Mouse (Mus musculus) C2C12 (cell line): ENCODE results near the gene E130218I03Rik. TPM values are rescaled to one million over a fixed set of nuclear protein-coding genes. Genes with fewer than 3 reads are reported as not detected.
A peak's percentile ranks its signal among the peaks of the same experiment; 100 is the strongest.

ENCODE experiments used
- H3K27me3 ChIP-seq: one replicate; pipeline ENCODE4 v1.6.1; 2011; ENCODE audit not compliant: control insufficient read depth, insufficient read depth, insufficient read length
- H3K36me3 ChIP-seq: one replicate; pipeline ENCODE4 v1.6.1; 2011; ENCODE audit not compliant: control insufficient read depth, insufficient read depth
- H3K4me3 ChIP-seq: one replicate; pipeline ENCODE4 v1.5.1; 2011; ENCODE audit warnings: mild to moderate bottlenecking, control low read depth; ENCODE audit not compliant: poor library complexity, insufficient read depth, severe bottlenecking
- H3K79me2 ChIP-seq: one replicate; pipeline ENCODE4 v1.6.1; 2011; ENCODE audit not compliant: control insufficient read depth, insufficient read depth
- H3K79me3 ChIP-seq: one replicate; pipeline ENCODE4 v1.6.1; 2011; ENCODE audit warnings: low read depth, control low read depth
- H3ac ChIP-seq: one replicate; pipeline ENCODE3; 2011; ENCODE audit warnings: low read depth; ENCODE audit not compliant: control insufficient read depth, insufficient read length
- CEBPB ChIP-seq: IDR thresholded peaks from one replicate; pipeline ENCODE4 v1.6.1; 2011; ENCODE audit warnings: low read depth, mild to moderate bottlenecking, control low read depth, moderate library complexity
- CTCF ChIP-seq: IDR thresholded peaks from one replicate; pipeline ENCODE4 v1.5.1; 2011; ENCODE audit not compliant: control insufficient read depth, insufficient read depth, insufficient read length
- FOSL1 ChIP-seq: IDR thresholded peaks from one replicate; pipeline ENCODE4 v1.8.0; 2011; ENCODE audit warnings: mild to moderate bottlenecking, low read length; ENCODE audit not compliant: poor library complexity, insufficient read depth, severe bottlenecking
- MAX ChIP-seq: IDR thresholded peaks from one replicate; pipeline ENCODE4 v1.6.1; 2011; ENCODE audit warnings: mild to moderate bottlenecking, control low read depth
- MYOD1 ChIP-seq: IDR thresholded peaks from one replicate; pipeline ENCODE4 v1.6.1; 2011; ENCODE audit warnings: low read depth; ENCODE audit not compliant: control insufficient read depth, insufficient read length
- MYOG ChIP-seq: IDR thresholded peaks from one replicate; pipeline ENCODE4 v1.6.1; 2011; ENCODE audit not compliant: control insufficient read depth, insufficient read length; ENCODE audit errors: extremely low read depth
- USF1 ChIP-seq: IDR thresholded peaks from one replicate; pipeline ENCODE4 v1.6.1; 2011; ENCODE audit warnings: low read depth, mild to moderate bottlenecking, control low read depth, moderate library complexity
- polyA plus RNA-seq: library from polyadenylated mRNA; unstranded; fragments of >200 nt; fragmentation: generic; extraction: Trizol; gene quantifications from one replicate; pipeline ENCODE4 v1.2.1, GENCODE M21; 2012; ENCODE audit warnings: missing spikeins

E130218I03Rik gene
- polyA plus RNA-seq, 1 experiment: 0.36 TPM

- Histone ChIP-seq H3K27me3 (no peaks in the 10 kb centered on the region), H3K79me3 (no peaks in the 10 kb centered on the region), H3K79me2 (no peaks in the 10 kb centered on the region), H3ac (no peak overlapping the region), H3K36me3 (peaks cover 8% of the 10 kb centered on the region), H3K4me3 (no peak overlapping the region)
- TF ChIP-seq MYOG (no peak), MYOD1 (no peak), USF1 (no peak), CTCF (no peak), FOSL1 (no peak), MAX (no peak), CEBPB (no peak)
Measured at GRCm38 (mm10) chr4:134272731-134273416, 29.4 kb downstream of the E130218I03Rik start.

- Histone ChIP-seq H3K27me3 (no peaks in the 10 kb centered on the region), H3K79me2 (no peaks in the 10 kb centered on the region), H3K36me3 (peaks cover 15% of the 10 kb centered on the region), H3K4me3 (no peak overlapping the region), H3ac (no peak overlapping the region), H3K79me3 (no peaks in the 10 kb centered on the region)
- TF ChIP-seq MAX: no peak
- TF ChIP-seq USF1: no peak
- TF ChIP-seq MYOD1: no peak
- TF ChIP-seq MYOG: no peak
- TF ChIP-seq CEBPB: no peak
Measured at GRCm38 (mm10) chr4:134273417-134274345, 30.2 kb downstream of the E130218I03Rik start.

- H3K79me3 ChIP-seq: peaks cover 1% of the 10 kb centered on the region
- H3K79me2 ChIP-seq: peaks cover 23% of the 10 kb centered on the region
- TF ChIP-seq USF1 (no peak), FOSL1 (no peak), MYOD1 (no peak), CEBPB (no peak), MYOG (no peak), MAX (no peak), CTCF (no peak)
- no peak overlapping the region for H3ac ChIP-seq
- no peaks in the 10 kb centered on the region for H3K27me3 ChIP-seq
- H3K36me3 ChIP-seq: peaks cover 27% of the 10 kb centered on the region
- H3K4me3 ChIP-seq: no peak overlapping the region
Measured at GRCm38 (mm10) chr4:134284942-134285341, 41.5 kb downstream of the E130218I03Rik start.

GRCm38 (mm10) chr4:134286226-134287167, 43.0 kb downstream of the E130218I03Rik start:
- H3K4me3 ChIP-seq: peak overlapping the region; percentile 79
- H3K36me3 ChIP-seq: peaks cover 23% of the 10 kb centered on the region
- H3ac ChIP-seq: peak overlapping the region; percentile 94
- TF ChIP-seq FOSL1 (no peak), USF1 (no peak), MAX (no peak), MYOD1 (no peak), MYOG (no peak), CEBPB (no peak), CTCF (no peak)
- peaks cover 23% of the 10 kb centered on the region for H3K79me2 ChIP-seq
- peaks cover 1% of the 10 kb centered on the region for H3K79me3 ChIP-seq
- no peaks in the 10 kb centered on the region for H3K27me3 ChIP-seq

- Histone ChIP-seq H3K79me3 (peaks cover 1% of the 10 kb centered on the region), H3K36me3 (peaks cover 16% of the 10 kb centered on the region), H3K27me3 (no peaks in the 10 kb centered on the region), H3K4me3 (peak overlapping the region; percentile 79), H3K79me2 (peaks cover 23% of the 10 kb centered on the region), H3ac (peak overlapping the region; percentile 95)
- TF ChIP-seq CTCF: peak; percentile 52
- no peak for TF ChIP-seq CEBPB
Measured at GRCm38 (mm10) chr4:134287168-134287564, 43.7 kb downstream of the E130218I03Rik start.
